Mouse (Mus musculus) kidney, adult 9 months (tissue): ENCODE measurements around the gene Pacs1.
A peak's percentile ranks its signal among the peaks of the same experiment; 100 is the strongest.
"Not testable (repeated sequence)": the region's sequence is repeated elsewhere in the genome, so short reads cannot be mapped to it uniquely, and the experiment has no call there.

Experiments
- DNase-seq: peaks from one replicate; pipeline ENCODE4 v3.0.0; 2022

Pacs1 gene

DNA sequence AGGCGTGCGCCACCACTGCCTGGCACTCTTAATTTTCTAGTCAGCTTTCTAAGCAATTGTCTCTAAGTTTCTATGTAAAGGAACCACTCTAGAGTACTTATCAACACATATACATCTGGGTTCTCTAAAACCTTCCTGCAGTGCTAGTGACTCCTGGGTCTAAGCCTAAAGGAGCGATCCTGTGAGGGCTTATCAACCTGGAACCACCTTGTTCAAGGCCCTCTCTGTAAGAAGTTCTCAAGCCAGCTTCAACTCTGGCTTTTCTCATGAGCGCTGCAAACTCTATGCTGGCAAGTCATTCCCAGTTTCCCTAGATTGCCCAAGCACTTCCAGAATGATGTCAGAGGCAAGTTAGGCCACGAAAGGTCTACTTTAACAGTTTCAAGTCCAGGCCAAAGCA is 5.9 kb downstream of the Pacs1 start:
- no peak for DNase-seq

DNA sequence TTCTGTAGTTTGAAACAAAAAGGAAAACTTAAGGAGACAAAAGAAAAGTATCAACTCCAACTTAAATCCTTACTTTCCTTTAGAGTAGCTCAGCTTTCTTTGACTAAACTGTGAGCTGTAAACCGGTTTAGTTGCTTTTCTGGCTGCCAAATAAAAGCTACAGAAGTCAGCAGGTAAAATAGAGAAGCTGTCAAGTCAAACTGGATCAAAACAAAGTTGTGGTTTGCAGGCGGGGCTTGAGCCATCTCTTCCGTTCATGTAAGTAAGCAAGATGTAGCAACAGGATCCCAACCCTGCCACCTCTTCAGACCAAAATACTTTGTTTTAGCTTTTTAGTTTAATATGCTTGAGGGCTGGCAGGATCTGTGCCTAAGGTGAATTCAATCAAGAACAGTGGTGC is 15.8 kb downstream of the Pacs1 start:
- DNase-seq: no peak

DNA sequence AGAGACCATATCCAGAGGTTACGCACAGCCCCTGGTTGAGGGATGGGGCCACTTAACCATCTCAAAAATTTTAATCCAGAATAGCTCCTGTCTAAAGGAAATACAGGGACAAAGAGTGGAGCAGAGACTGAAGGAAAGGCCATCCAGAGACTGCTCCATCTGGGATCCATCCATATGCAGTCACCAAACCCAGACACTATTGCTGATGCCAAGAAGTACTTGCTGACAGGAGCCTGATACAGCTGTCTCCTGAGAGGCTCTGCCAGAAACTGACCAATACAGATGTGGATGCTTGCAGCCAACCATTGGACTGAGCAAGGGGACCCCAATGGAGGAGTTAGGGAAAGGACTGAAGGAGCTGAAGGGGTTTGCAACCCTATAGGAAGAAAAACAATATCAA is 35.9 kb downstream of the Pacs1 start:
- not testable (repeated sequence) for DNase-seq

DNA sequence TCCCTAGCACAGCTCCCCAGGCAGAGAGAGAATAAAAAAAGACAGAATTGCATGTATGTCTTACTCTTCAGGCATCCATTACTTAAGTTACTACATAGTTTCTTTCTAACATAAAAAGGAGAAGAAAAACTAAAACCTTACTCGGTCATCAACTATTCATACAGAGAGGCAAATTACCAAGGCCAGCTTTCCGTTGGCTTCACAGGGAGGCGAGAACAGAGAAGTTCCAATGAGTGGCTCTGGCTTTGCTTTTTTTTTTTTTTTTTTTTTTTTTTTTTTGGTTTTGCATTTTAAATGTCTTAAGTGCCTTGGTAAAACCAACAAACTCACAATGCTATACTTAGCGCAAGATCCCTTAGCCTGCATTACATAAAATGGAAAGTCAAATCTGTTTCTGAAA is 40.2 kb downstream of the Pacs1 start:
- no peak for DNase-seq

DNA sequence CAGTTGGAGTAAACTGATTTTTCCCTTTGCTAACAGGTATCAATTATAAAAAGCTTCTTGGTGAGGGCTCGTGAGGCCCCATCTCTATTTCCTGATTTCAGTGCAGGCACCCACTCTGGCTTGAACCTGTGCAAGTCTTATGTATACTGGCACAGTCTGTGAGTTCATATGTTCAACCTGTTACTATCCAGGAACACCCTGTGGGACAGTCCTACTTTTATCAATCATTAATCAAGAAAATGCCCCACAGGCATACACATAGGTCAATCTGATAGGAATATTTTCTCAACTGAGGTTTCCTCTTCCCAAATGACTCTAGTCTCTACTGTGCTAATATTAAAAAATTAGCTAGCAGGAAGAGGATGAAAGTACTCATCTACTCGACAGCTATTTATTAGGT is 42.8 kb downstream of the Pacs1 start:
- peak; percentile 8 for DNase-seq

DNA sequence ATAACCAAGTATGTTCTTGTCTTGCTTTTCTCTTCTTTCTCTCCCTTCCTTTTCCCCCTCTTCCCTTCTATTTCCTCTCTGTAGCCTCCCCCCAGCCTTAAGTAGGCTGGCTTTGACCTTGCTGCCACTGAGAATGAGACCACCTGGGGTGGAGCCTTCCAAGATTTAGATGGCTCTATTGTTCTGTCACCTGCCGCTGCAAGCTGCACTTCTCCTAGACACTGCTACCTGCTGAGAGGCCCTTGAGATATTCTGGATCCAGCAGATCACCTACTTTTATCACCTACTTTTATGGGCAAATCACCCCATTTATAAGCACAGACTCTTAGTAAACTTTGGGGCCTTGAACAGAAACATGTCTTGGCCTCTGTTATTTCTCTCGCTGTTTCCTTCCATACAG is 48.3 kb downstream of the Pacs1 start:
- no peak for DNase-seq

DNA sequence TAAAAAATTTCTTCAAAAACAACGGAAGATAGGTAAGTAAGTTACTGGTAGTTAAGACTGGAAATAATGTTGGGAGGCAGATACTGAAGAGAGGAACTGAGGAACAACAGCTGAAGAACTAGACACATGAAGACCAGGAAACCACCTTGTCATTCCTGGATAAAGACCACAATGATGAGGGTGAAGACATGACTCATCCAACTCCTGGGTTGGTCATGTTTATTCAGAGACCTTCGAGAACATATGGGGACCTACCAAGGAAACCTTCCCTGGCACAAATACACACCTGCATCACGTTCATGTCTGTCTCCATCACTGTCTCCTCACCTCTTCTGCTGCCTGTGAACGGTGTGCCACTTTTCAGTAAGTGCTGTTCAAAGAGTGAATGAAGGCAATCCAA is 48.8 kb downstream of the Pacs1 start:
- no peak for DNase-seq

DNA sequence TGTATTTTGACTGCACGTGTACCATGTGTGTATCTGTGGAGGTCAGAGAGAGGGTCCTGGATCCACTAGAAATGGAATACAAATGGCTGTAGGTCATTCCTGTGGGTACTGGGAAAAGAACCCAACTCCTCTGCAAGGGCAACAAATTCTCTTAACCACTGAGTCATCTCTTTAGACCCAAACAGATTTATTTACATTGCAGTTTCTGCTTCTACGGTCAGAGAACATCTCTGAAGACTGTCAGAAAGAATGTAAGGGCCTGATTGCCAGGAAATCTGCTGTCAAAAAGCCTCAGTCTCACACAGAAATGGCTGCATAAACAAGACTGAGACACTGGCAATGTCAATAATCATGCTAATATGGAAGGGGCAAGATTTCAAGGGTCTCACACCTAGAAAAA is 51.0 kb downstream of the Pacs1 start:
- no peak for DNase-seq

DNA sequence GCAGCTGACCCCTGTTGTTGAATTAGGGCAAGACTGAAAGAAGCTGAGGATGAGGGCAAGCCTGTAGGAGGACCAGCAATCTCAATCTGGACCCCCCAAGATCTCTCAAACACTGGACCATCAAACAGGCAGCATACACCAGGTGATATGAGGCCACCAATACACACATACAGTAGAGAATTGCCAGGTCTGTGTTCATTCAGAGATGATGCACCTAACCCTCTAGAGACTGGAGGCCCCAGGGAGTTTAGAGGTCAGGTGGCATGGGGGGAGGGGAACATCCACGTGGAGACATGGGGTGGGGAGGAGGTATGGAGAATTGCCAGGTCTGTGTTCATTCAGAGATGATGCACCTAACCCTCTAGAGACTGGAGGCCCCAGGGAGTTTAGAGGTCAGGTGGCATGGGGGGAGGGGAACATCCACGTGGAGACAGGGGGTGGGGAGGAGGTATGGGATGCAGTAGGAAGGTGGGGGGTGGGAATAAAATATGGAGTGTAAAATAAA is 51.6 kb downstream of the Pacs1 start:
- DNase-seq: not testable (repeated sequence)

DNA sequence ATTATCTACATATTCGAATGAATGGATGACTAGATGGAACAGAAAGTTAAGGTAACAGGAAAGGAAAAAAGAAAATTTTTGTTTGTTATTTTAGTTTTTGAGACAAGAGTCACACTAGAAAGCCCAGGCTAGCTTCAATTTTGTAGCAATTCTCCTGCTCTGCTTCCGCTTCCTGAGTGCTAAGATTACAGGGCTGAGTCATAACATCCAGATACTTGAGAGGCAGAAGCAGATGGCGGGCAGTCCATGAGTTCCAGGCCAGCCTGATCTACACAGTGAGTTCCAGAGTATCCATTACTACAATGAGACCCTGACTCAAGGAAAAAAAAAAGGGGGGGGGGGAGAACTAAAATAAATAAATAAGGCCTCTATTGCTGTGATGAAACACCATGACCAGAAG is 52.5 kb downstream of the Pacs1 start:
- no peak for DNase-seq

DNA sequence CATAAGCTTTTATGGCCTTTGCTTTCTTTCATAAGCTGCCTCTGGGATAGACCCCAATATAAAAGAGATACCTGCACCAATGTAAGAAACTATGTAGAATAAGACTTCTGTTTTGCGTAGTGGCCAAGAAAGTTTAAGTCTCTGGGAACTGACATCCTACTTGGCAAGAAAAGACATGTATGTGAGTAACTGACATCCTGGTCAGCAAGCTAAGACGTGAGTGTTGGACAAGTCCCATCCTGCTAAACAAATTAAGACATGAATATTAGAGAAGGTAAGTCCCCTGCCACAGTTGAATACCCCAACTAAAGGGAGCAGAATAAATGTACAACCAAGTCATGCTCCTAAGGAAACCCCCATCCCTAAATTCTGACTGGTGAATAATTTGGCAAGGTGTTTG is 71.2 kb downstream of the Pacs1 start:
- DNase-seq: no peak

DNA sequence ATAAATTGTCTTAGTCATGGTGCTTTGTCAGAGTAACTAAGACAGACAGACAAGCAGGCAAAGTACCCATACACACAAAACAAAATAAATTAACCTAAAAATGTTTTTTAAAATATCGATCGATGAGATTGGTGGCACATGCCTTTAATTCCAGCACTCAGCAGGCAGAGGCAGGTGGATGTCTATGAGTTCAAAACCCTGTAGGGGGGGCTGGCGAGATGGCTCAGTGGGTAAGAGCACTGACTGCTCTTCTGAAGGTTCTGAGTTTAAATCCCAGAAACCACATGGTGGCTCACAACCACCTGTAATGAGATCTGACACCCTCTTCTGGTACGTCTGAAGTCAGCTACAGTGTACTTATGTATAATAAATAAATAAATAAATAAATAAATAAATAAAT is 72.3 kb downstream of the Pacs1 start:
- DNase-seq: not testable (repeated sequence)

DNA sequence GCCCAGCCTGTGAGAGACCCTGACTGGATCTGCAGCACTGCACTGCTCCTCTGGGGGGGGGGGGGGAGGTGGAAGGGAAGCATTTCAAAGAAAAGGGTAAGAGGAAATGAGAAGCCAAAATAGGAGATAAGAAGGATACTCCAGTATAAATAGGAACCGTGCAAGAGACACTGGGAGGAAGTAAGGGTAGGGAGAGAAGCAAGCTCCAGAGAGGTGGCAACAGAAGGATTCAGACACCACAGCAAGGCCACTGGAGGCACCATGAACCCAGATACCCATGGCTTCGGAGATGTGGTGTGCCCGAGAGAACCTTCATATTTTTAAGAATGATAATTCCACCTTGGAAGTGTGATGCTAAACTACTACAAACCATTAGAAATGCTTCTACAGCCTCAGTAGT is 74.4 kb downstream of the Pacs1 start:
- DNase-seq: no peak

DNA sequence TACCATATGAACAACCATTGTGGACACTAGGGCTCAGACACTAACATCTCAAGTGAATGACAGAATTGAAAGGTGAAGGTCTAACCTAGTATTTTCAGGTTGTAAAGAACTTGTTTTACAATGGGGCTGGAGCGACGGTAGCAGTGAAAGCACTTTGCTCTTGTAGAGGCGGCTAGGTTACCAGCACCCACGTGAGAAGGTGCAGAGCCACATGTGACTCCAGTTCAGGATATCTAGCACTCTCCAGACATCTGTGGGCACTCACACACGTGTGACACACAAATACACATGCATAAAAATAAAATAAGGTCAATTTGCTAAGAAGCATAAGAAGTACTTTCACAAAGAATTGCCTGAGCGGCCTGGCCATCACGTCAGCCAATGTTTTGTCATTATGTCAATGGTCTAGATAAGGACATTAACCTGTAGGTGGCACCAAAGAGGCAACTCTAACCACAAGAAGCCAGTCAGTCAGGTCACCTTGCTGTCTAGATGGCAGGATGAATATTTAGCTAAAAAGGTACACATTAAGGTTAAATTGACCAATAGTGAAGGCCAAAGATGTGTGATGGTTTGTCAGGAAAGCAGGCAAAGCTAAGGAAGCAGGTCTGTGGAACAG is 77.4 kb downstream of the Pacs1 start:
- DNase-seq: peak; percentile 84

DNA sequence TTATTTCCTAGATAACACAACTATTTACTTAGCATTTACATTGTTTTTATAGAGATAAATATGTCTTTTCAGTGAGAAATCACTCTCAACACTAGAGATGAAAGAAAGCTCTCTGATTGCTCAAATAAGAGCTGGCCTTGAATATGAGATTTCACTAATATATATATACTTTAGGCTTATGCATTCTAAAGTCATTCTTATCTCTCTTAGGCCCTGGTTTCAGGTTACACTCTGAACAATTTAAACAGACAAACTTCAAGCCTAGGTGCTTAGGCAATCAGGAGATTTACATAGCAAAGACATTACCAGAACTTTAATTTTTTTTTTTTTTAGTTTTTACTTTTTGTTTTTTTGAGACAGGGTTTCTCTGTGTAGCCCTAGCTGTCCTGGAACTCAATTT is 80.5 kb downstream of the Pacs1 start:
- DNase-seq: no peak

DNA sequence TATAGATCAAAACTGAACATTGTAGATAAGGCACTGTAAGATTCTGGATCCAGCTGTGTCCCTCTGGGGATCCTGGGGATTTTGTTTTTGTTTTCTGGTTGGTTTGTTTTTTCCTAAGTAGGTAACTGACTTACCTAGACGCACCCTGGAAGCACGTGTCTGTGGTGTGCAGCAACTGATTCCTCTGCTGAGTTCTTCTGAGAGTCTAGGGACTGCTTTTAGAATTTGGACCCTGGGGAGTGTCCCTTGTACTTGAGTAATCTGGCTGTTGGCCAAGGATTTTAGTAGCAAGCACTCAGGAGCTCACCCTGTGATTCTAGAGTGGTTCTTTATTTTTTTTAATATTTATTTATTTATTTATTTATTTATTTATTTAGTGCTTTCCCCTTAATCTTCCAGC is 85.5 kb downstream of the Pacs1 start:
- peak; percentile 70 for DNase-seq

DNA sequence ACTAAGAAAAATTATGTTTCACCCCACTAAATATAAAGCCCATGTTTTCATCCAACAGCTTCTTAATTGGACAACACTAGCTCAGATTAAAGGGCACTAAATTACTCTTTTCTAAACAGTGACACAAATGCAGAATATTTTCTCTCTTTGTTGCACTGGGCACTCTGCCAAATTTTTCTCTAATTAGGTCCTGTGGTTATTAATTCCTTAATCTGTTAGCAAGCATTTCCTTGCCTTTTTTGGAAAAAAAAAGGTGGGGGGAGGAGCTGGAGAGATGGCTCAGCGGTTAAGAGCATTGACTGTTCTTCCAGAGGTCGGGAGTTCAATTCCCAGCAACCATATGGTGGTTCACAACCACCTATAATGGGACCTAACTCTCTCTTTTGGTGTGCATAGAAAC is 91.0 kb downstream of the Pacs1 start:
- DNase-seq: peak; percentile 55

DNA sequence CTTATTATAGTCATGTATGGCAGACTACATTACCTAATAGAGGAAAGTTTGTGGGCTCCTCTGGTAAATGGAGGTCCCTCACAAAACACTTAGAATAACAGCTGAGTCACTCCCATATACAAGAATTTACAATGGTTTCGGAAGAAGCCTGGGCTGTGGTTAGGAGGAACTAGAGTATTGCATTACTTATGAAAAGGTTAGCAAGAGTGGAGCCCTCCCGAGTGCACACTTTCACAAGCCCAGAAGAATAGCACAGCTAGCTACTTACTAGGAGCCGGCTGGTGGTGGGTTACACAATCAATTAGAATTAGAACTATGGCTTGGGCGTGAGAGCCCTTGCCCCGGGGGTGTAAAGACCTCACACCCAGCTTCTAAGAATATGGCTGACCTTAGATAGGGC is 94.3 kb downstream of the Pacs1 start:
- DNase-seq: no peak

DNA sequence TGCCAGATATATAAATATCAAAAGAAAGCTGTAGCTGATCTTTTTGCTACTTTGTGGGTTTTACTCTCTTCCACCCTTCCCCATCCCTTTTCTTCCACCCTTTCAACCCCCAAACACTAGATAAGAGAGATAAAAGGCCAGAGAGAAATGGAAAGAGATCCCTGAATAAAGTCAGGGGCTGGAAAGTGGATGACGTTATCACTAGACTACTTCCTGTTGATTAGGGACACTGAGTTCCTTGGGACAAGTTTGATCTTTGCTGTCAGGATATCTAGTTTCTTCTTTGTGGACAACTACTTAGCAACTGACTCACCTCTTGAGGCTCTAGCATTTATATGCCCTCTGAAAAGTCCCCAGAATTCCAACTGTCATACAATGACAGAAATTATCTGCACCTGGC is 102.5 kb downstream of the Pacs1 start:
- DNase-seq: no peak

DNA sequence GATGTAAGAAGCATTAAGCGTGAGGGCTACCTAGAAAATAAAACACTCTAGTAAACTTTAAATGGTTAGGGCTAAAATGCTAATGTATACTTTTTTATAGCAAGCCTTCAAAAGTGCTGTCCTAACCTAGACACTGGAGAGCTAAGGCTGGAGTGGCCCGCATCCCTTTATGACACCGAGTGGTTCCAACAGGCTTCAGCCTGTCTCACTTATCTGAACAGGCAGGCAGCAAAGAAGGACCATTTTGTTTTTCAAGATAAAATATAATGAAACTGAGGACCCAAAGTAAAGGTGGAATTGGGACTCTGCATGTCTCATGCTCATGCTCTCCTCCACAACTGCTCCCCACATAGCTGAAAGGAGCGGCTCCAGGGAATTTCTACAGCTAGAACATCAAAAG is 105.4 kb downstream of the Pacs1 start:
- no peak for DNase-seq

DNA sequence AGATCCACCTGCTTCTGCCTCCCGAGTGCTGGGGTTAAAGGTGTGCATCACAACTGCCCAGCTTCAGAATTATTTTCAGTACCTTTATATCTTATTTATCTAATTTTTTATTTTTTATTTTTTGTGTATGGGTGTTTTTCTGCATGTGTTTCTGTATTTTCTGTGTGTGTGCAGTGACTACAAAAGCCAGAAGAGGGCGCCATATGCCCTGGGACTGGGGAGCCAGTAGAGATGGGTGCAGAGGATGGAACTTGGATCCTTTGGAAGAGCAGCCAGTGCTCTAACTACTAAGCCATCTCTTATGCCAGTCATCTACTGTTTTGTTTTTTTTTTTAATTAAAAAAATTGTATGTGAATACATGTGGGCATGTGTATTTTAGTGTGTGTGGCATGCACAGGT is 108.5 kb downstream of the Pacs1 start:
- DNase-seq: peak; percentile 34

DNA sequence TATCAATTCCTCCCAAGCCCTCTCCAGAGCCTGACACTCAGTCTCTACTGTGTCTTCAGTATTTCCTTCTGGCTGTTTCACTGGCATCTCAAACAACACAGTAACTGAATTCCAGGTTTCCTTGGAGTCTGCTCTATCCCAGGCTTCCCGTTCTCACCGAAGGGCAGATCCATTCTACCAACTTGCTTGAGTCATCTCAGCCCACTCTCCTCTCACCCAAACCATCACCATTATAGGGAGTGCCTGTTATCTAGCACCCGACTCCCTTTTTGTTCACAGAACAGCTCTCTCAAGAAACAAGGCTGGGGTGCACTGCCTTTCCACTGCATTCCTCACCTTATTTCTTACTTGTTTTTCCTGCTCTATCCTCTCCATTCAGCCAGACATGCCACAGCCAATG is 111.0 kb downstream of the Pacs1 start:
- no peak for DNase-seq

DNA sequence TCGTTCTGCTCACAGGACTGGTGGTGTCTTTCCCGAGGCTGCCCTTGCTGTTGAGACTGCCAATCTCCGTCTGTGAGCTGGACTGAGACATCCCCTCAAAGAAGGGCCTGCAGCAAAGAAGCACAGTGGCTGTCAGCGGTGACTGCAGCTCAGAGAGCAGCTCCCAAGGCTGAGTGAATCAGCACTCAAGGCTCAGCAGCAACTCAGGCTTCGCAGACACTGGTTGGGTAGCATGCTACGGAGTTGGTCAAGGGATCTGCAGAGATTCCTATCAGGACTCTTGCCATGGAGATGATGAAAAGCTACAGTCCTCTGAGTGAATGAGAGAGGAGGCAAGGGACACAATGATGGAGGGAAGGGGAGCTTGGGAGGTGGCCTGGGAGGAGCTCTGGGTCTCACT is 120.7 kb downstream of the Pacs1 start:
- DNase-seq: no peak

DNA sequence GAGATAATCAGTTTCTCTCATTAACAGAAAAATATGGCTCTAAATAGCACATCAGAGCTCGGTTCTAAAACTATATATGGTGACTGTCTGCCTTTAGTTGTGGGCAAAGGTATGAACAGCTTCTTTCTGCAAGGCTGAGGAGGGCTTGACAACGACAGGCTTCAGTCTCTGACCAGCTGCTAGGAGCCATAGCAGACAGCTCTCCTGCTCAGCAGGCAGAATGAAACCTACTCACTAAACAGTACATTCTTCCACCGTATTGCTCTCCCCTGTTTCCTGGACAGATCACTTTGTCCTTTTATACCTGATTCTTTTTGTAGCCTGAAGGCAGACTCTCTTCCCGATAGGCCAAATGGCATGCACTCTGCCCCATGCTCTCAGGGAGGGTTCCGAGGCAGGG is 121.2 kb downstream of the Pacs1 start:
- no peak for DNase-seq

DNA sequence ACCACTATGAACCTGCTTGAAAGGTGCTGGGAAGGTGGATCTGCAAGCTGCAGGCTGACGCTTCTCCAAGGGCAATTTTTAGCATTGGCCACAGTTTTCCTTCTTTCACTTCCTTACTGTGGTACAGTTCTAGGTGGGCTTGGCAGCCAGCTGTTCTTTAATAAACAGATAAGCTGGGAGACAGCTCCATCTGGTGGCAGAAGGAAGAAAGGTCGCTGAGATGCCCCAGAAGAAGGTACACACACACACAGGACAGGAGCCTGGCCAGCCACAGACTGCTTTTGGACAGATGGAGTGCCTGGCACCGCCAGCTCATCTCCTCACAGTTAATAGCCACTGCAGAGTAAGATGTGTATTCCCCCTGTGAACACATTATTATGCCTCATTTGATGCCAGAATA is 121.6 kb downstream of the Pacs1 start:
- DNase-seq: peak; percentile 57

DNA sequence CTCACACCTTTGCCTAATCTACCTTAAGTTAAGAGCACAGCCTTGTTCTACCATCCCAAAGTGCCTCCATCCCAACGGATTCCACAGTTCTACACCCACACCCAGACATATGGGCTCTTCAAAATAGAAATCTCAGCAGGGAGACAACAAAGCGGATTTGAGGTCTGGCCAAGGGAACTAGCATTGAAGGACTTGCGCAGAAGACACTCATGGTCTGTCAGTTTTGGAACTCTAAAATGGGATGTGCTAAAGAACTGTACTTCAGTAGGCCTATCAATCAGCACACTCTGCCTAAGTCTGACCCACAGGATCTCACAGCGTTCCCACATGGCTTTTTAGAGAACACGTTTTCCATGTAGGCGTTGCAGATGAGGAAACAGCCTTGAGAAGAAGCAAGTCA is 122.6 kb downstream of the Pacs1 start:
- no peak for DNase-seq
